Mouse (Mus musculus) cortical plate, adult 2 months (tissue): ENCODE results near the gene Nfatc3. TPM values are rescaled to one million over a fixed set of nuclear protein-coding genes. Genes with fewer than 3 reads are reported as not detected.

Experiments
- H3K27ac ChIP-seq: fragments of 200-500 bp; 2 replicates; pipeline ENCODE4 v1.5.1; 2012; ENCODE audit warnings: low read length, control low read depth, inconsistent platforms; ENCODE audit not compliant: insufficient read depth
- H3K4me1 ChIP-seq: fragments of 200-500 bp; 2 replicates; pipeline ENCODE4 v1.6.1; 2011; ENCODE audit warnings: low read length; ENCODE audit not compliant: control insufficient read depth, insufficient read depth
- H3K4me3 ChIP-seq: fragments of 200-500 bp; 2 replicates; pipeline ENCODE4 v1.5.1; 2011; ENCODE audit warnings: mild to moderate bottlenecking, low read length, control low read depth; ENCODE audit not compliant: insufficient read depth
- CTCF ChIP-seq: fragments of 200-500 bp; IDR thresholded peaks from 2 replicates; pipeline ENCODE4 v1.5.1; 2011; ENCODE audit warnings: mild to moderate bottlenecking, control low read depth, low read length; ENCODE audit not compliant: insufficient read depth; ENCODE audit errors: extremely low read depth
- POLR2A ChIP-seq: fragments of 200-500 bp; IDR thresholded peaks from 2 replicates; pipeline ENCODE4 v1.6.1; 2011; ENCODE audit warnings: mild to moderate bottlenecking, low read length, control low read depth; ENCODE audit not compliant: insufficient read depth; ENCODE audit errors: extremely low read depth
- polyA plus RNA-seq: library from polyadenylated mRNA; depleted of rRNA; stranded (reverse); fragments of >200 nt; gene quantifications from 2 replicates; pipeline ENCODE4 v1.2.3, GENCODE M21; 2012; rRNA removed

Gene Nfatc3
- polyA plus RNA-seq, 1 experiment, result 7.8 TPM

DNA sequence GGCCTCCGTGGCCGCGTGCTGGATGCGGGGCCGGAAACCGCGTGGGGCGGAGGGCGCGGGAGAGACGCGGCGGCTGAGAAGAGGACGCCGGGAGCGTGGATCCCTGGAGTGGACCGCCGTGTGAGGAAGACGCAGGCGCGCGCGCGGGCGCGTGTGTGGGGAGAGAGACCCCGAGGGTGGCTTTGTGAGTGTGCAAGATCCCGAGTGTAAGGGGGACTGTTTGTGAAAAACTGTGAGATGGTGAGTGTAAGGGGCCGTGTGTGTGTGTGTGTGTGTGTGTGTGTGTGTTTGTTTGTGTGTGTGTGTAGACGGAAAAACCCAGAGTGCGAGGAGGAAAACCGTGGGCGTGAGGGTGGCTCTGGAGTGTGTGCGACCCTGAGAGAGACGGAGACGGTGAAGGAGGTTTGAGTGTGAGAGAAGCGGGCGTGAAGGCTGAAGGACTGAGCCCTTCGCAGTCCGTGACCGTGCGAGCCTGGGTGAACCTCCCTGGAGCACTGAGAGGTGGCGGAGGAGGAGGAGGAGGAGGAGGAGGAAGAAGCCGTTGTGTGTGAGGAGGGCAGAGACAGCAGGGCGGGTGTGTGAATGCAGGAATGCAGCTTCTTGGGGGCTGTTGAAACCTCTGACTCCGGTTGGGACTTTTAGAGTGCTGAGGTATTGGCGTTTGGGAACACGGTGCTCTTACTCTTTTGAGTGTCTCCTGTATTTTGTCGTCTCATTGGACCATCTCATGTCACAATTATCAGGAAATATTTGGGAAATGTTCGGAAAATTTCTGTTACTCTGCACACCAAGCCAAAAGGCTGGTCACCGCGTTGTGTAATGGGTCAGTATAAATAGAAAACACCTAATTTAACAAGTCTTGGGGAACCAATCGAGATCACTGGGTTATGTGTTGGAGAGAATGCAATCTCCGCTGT is 110.6 kb downstream of the Nfatc3 start:
- TF ChIP-seq POLR2A (no peak; the same call in 1 of the 2 replicates), CTCF (no peak)
- H3K4me3 ChIP-seq, result peak overlapping the region; percentile 98
- H3K27ac ChIP-seq, result peak overlapping the region; percentile 15
- peaks cover 1% of the 10 kb centered on the region; the same call in 1 of the 2 replicates for H3K4me1 ChIP-seq

DNA sequence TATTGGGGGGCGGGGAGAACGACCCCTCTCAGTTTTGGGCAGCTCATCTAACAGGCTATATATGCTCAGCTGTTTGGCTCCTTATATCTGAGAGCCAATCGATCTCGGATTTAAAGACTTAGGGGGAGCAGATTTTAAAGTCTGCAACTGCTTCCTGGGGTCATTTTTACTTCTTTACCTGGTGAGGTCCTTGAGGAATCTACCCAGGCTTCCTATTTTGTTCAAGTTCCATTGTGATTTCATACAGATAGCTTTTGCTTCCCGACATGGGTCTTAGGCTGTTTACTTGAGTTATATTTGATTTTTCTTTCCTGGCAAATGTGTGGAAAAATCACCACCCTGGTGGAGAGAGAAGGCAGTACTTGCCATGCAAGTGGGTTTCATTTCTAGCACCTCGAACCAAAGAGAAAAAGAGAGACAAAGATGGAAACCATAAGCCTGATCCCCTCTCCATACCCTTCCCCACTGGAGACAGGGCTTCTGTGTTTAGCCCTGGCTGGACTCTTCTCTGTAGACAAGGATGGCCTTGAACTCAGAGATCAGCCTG is 111.4 kb downstream of the Nfatc3 start:
- Histone ChIP-seq H3K27ac (no peak overlapping the region), H3K4me3 (peak overlapping the region; percentile 98), H3K4me1 (peaks cover 1% of the 10 kb centered on the region; the same call in 1 of the 2 replicates)
- no peak for TF ChIP-seq CTCF
- no peak for TF ChIP-seq POLR2A

DNA sequence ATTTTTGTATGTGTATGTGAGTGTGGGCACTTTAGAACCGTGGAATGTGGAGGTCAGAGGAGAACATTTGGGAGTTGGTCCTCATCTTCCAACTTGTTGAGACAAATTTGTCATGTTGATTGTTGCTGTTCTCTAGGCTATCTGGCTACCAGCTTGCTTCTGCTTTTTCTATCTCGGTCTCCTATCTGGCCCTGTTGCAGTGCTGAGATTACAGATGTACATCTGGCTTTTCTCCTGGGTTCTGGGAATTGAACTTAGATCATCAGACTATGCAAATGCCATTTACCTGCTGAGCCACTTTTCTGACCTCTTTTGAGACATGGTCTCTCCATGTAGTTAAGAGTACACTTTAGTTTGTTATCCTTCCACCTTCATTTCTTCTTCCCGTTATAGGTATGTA is 114.9 kb downstream of the Nfatc3 start:
- Histone ChIP-seq H3K4me1 (peaks cover 1% of the 10 kb centered on the region; the same call in 1 of the 2 replicates), H3K4me3 (no peak overlapping the region), H3K27ac (no peak overlapping the region)
- no peak for TF ChIP-seq CTCF
- TF ChIP-seq POLR2A, result no peak

GRCm38 (mm10) chr8:106176891-106177290 is 118.3 kb downstream of the Nfatc3 start:
- Histone ChIP-seq H3K4me3 (no peak overlapping the region), H3K4me1 (peaks cover 1% of the 10 kb centered on the region; the same call in 1 of the 2 replicates), H3K27ac (no peak overlapping the region)
- TF ChIP-seq POLR2A (no peak), CTCF (no peak)

DNA sequence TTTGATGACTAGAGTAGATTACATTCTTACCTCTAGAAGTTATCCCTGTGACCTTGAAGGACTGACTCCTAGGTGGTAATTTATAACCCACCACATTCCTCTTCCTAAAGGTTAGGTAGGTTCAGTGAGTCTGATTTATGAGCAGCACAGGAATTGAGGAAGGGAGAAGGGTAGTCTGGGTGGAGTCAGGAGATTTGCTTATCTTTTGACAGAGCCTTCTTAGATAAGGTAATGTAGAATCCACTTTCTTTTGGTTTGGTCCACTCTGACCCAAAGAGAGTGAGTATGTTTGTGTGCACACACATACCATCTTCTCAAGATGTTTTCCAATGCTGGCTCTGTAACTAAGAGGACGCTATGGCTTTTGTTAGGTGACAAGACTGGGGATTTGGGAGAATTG is 119.0 kb downstream of the Nfatc3 start:
- TF ChIP-seq POLR2A (no peak), CTCF (no peak)
- no peak overlapping the region for H3K27ac ChIP-seq
- H3K4me1 ChIP-seq, result no peaks in the 10 kb centered on the region
- no peak overlapping the region for H3K4me3 ChIP-seq

- H3K4me1 ChIP-seq, result no peaks in the 10 kb centered on the region
- H3K4me3 ChIP-seq, result no peak overlapping the region
- H3K27ac ChIP-seq, result no peak overlapping the region
- TF ChIP-seq POLR2A (no peak), CTCF (no peak)
Observed at GRCm38 (mm10) chr8:106178428-106178827, 119.8 kb downstream of the Nfatc3 start.

Other genes with a start within 250 kb of the Nfatc3 start
- 24.6 and 25.7 TPM in 2 replicates for gene Ranbp10, start 231.5 kb upstream of the Nfatc3 start, polyA plus RNA-seq
- 0.11 and 0.31 TPM in 2 replicates for gene Tsnaxip1, start 231.1 kb upstream of the Nfatc3 start, polyA plus RNA-seq
- gene Cenpt, start 205.6 kb upstream of the Nfatc3 start, polyA plus RNA-seq, result 33.2 and 33.6 TPM in 2 replicates
- 48.0 and 49.7 TPM in 2 replicates for gene Thap11, start 203.7 kb upstream of the Nfatc3 start, polyA plus RNA-seq
- 85.1 and 86.1 TPM in 2 replicates for gene Nutf2, start 198.3 kb upstream of the Nfatc3 start, polyA plus RNA-seq
- 71.3 and 74.7 TPM in 2 replicates for gene Edc4, start 178.0 kb upstream of the Nfatc3 start, polyA plus RNA-seq
- gene Nrn1l, start 165.3 kb upstream of the Nfatc3 start, polyA plus RNA-seq, result 7.9 and 8.5 TPM in 2 replicates
- gene Pskh1, start 158.4 kb upstream of the Nfatc3 start, polyA plus RNA-seq, result 13.1 and 13.3 TPM in 2 replicates
- 3.4 and 3.6 TPM in 2 replicates for gene Ctrl, start 125.0 kb upstream of the Nfatc3 start, polyA plus RNA-seq
- gene Psmb10, start 120.4 kb upstream of the Nfatc3 start, polyA plus RNA-seq, result 137 and 147 TPM in 2 replicates
- 54.4 and 55.7 TPM in 2 replicates for gene Lcat, start 115.5 kb upstream of the Nfatc3 start, polyA plus RNA-seq
- 23.6 and 25.8 TPM in 2 replicates for gene Slc12a4, start 92.7 kb upstream of the Nfatc3 start, polyA plus RNA-seq
- gene Dpep3, start 79.4 kb upstream of the Nfatc3 start, polyA plus RNA-seq, result not detected in 2 replicates
- 25.1 and 27.4 TPM in 2 replicates for gene Dus2, start 67.5 kb upstream of the Nfatc3 start, polyA plus RNA-seq
- 0.08 TPM in 1 of 2 replicates, not detected in the other for gene Dpep2nb, start 52.9 kb upstream of the Nfatc3 start, polyA plus RNA-seq
- gene Ddx28, start 47.0 kb upstream of the Nfatc3 start, polyA plus RNA-seq, result 11.6 and 11.9 TPM in 2 replicates
- 0.06 and 0.13 TPM in 2 replicates for gene Esrp2, start 78.1 kb downstream of the Nfatc3 start, polyA plus RNA-seq
- gene Pla2g15, start 91.6 kb downstream of the Nfatc3 start, polyA plus RNA-seq, result 19.6 and 19.9 TPM in 2 replicates
- 30.4 and 33.3 TPM in 2 replicates for gene Slc7a6, start 110.0 kb downstream of the Nfatc3 start, polyA plus RNA-seq
- 26.3 and 28.0 TPM in 2 replicates for gene Slc7a6os, start 152.1 kb downstream of the Nfatc3 start, polyA plus RNA-seq
- 33.9 and 34.4 TPM in 2 replicates for gene Prmt7, start 152.1 kb downstream of the Nfatc3 start, polyA plus RNA-seq